Mouse (Mus musculus): ENCODE data around the gene Acsf3.

DNA sequence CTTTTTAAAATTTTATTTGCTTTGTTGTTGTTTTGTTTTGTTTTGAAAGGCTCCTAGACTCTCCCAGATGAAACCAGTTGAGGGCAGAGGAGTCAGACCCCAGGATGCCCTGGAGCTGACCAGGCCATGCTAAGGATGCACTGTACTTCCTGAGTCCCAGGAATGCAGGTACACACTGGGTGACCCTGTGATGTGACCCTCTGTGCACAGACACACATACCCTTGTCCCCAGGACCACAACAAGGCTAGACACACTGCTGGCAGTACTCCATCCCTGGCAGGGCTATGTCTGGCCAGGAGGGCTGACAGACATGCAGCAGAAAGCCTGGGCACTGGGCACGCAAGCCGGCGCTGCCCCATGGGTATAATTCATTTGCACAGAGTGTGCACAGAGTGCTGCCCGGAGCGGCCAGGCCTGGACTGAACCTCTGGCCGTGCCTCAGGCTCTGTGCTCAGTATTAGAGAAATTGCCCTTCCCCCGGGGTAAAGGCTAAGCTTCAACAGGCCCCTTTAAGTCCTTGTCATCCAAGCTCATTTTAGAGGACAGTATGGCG lies 8.6 kb upstream of the Acsf3 start:
- TF ChIP-seq TAL1 (IDR thresholded peaks at IDR 0.05; ENCODE audit: low read length) = no peak
- TF ChIP-seq GATA1 (IDR thresholded peaks at IDR 0.05; ENCODE audit: low read length) = no peak
